Mouse (Mus musculus): Measurements from ENCODE around the gene Slc30a10. TPM values are rescaled to one million over a fixed set of nuclear protein-coding genes. Genes with fewer than 3 reads are reported as not detected.

The Slc30a10 gene
- polyA plus RNA-seq, 1 experiment, result not detected

DNA sequence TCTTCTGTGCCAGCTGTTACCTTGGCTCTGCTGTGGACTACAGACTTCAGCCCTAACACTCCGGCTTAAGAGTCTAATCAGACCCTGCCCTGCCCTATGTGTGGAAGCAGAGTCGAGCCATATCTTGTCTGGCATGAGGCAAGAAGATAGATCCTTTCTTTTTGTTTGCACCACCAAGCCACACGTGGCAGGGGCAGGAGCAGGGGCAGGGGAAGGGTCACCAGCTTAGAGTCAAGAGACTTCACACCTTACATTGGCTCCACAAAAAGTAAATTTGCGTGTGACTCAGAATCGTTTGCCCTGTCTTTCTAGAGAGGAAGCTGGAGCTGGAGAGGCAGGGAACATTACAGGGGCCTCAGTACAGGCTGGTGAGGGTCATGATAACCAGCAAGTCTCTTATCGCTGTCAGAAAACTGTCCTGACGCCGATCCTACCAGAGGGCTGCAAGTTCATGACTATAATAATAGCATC lies 14.9 kb downstream of the Slc30a10 start:
- Histone ChIP-seq H3K36me3 (ENCODE audit: control insufficient read depth, insufficient read depth) (no peaks in the 10 kb centered on the region), H3ac (ENCODE audit: control insufficient read depth, insufficient read length) (no peak overlapping the region), H3K27me3 (ENCODE audit: control insufficient read depth, insufficient read depth, insufficient read length) (peaks cover 47% of the 10 kb centered on the region), H3K79me2 (ENCODE audit: control insufficient read depth, insufficient read depth) (no peaks in the 10 kb centered on the region), H3K4me2 (ENCODE audit: low read depth) (no peak overlapping the region), H3K4me3 (no peak overlapping the region)
- TF ChIP-seq MAX (IDR thresholded peaks at IDR 0.05; ENCODE audit: low read depth) (no peak), SRF (IDR thresholded peaks at IDR 0.05; ENCODE audit: control insufficient read depth, insufficient read length, low read depth) (no peak), USF1 (IDR thresholded peaks at IDR 0.05; ENCODE audit: low read depth) (no peak), CEBPB (IDR thresholded peaks at IDR 0.05; ENCODE audit: insufficient read depth, poor library complexity, severe bottlenecking) (no peak), POLR2A (IDR thresholded peaks at IDR 0.05; ENCODE audit: insufficient read length, low read depth) (no peak), E2F4 (IDR thresholded peaks at IDR 0.05; ENCODE audit: insufficient read depth) (no peak), REST (IDR thresholded peaks at IDR 0.05; ENCODE audit: insufficient read depth, insufficient read length) (no peak), MYOD1 (IDR thresholded peaks at IDR 0.05; ENCODE audit: control insufficient read depth in 1 of 3, insufficient read length in 2 of 3, low read depth in 2 of 3) (no peak), POLR2AphosphoS2 (IDR thresholded peaks at IDR 0.05; ENCODE audit: insufficient read length, low read depth) (no peak), TCF3 (IDR thresholded peaks at IDR 0.05; ENCODE audit: insufficient read length, low read depth) (no peak), TCF12 (IDR thresholded peaks at IDR 0.05; ENCODE audit: insufficient read depth, poor library complexity, severe bottlenecking) (no peak), MYOG (IDR thresholded peaks at IDR 0.05; ENCODE audit: control insufficient read depth in 1 of 3, insufficient read depth in 1 of 3, insufficient read length in 2 of 3, low read depth in 2 of 3) (no peak)

GRCm38 (mm10) chr1:185472025-185472720 lies 17.5 kb downstream of the Slc30a10 start:
- peaks cover 30% of the 10 kb centered on the region for H3K27me3 ChIP-seq (ENCODE audit: control insufficient read depth, insufficient read depth, insufficient read length)
- H3K79me2 ChIP-seq (ENCODE audit: control insufficient read depth, insufficient read depth), result no peaks in the 10 kb centered on the region
- H3K4me2 ChIP-seq (ENCODE audit: low read depth), result no peak overlapping the region
- no peak for TF ChIP-seq REST (IDR thresholded peaks at IDR 0.05; ENCODE audit: insufficient read depth, insufficient read length)
- TF ChIP-seq MYOG (IDR thresholded peaks at IDR 0.05; ENCODE audit: control insufficient read depth in 1 of 3, insufficient read depth in 1 of 3, insufficient read length in 2 of 3, low read depth in 2 of 3), result no peak
- no peak for TF ChIP-seq TCF3 (IDR thresholded peaks at IDR 0.05; ENCODE audit: insufficient read length, low read depth)
- no peak for TF ChIP-seq POLR2A (IDR thresholded peaks at IDR 0.05; ENCODE audit: insufficient read length, low read depth)
- TF ChIP-seq CEBPB (IDR thresholded peaks at IDR 0.05; ENCODE audit: insufficient read depth, poor library complexity, severe bottlenecking), result no peak
- no peak for TF ChIP-seq POLR2AphosphoS2 (IDR thresholded peaks at IDR 0.05; ENCODE audit: insufficient read length, low read depth)
- TF ChIP-seq MYOD1 (IDR thresholded peaks at IDR 0.05; ENCODE audit: control insufficient read depth in 1 of 3, insufficient read length in 2 of 3, low read depth in 2 of 3), result no peak
- no peak for TF ChIP-seq SRF (IDR thresholded peaks at IDR 0.05; ENCODE audit: control insufficient read depth, insufficient read length, low read depth)
- TF ChIP-seq TCF12 (IDR thresholded peaks at IDR 0.05; ENCODE audit: insufficient read depth, poor library complexity, severe bottlenecking), result no peak
- TF ChIP-seq MAX (IDR thresholded peaks at IDR 0.05; ENCODE audit: low read depth), result no peak
- no peak for TF ChIP-seq USF1 (IDR thresholded peaks at IDR 0.05; ENCODE audit: low read depth)
- TF ChIP-seq E2F4 (IDR thresholded peaks at IDR 0.05; ENCODE audit: insufficient read depth), result no peak
- H3K36me3 ChIP-seq (ENCODE audit: control insufficient read depth, insufficient read depth), result no peaks in the 10 kb centered on the region
- no peak overlapping the region for H3K4me3 ChIP-seq
- H3ac ChIP-seq (ENCODE audit: control insufficient read depth, insufficient read length), result no peak overlapping the region

GRCm38 (mm10) chr1:185472730-185473129 lies 18.1 kb downstream of the Slc30a10 start:
- Histone ChIP-seq H3K4me3 (no peak overlapping the region), H3K79me2 (ENCODE audit: control insufficient read depth, insufficient read depth) (no peaks in the 10 kb centered on the region), H3ac (ENCODE audit: control insufficient read depth, insufficient read length) (no peak overlapping the region), H3K4me2 (ENCODE audit: low read depth) (no peak overlapping the region), H3K27me3 (ENCODE audit: control insufficient read depth, insufficient read depth, insufficient read length) (peaks cover 27% of the 10 kb centered on the region), H3K36me3 (ENCODE audit: control insufficient read depth, insufficient read depth) (no peaks in the 10 kb centered on the region)
- TF ChIP-seq TCF12 (IDR thresholded peaks at IDR 0.05; ENCODE audit: insufficient read depth, poor library complexity, severe bottlenecking), result no peak

DNA sequence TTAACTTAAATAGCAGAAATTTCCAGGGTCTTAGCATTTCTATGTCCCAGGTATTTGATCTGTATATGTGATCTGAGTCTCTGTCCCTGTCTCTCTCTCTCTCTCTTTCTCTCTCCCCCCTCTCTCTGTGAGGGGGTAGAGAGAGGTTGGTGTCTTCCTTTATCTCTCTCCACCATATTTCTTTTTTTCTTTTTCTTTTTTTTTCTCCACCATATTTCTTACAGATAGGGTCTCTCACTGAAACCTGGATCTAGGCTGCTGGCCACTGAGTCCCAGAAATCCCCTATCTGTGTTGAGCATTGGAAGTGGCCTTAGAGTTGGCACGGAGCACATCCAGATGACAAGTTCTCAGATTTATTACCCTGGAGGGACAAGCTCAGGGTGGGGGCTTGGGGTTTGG lies 18.8 kb downstream of the Slc30a10 start:
- no peaks in the 10 kb centered on the region for H3K36me3 ChIP-seq (ENCODE audit: control insufficient read depth, insufficient read depth)
- H3K79me2 ChIP-seq (ENCODE audit: control insufficient read depth, insufficient read depth), result no peaks in the 10 kb centered on the region
- H3K27me3 ChIP-seq (ENCODE audit: control insufficient read depth, insufficient read depth, insufficient read length), result peaks cover 25% of the 10 kb centered on the region
- no peak overlapping the region for H3K4me3 ChIP-seq
- no peak overlapping the region for H3K4me2 ChIP-seq (ENCODE audit: low read depth)
- no peak overlapping the region for H3ac ChIP-seq (ENCODE audit: control insufficient read depth, insufficient read length)
- TF ChIP-seq CEBPB (IDR thresholded peaks at IDR 0.05; ENCODE audit: insufficient read depth, poor library complexity, severe bottlenecking), result no peak
- TF ChIP-seq POLR2AphosphoS2 (IDR thresholded peaks at IDR 0.05; ENCODE audit: insufficient read length, low read depth), result no peak
- no peak for TF ChIP-seq TCF3 (IDR thresholded peaks at IDR 0.05; ENCODE audit: insufficient read length, low read depth)
- no peak for TF ChIP-seq REST (IDR thresholded peaks at IDR 0.05; ENCODE audit: insufficient read depth, insufficient read length)
- no peak for TF ChIP-seq SRF (IDR thresholded peaks at IDR 0.05; ENCODE audit: control insufficient read depth, insufficient read length, low read depth)
- no peak for TF ChIP-seq TCF12 (IDR thresholded peaks at IDR 0.05; ENCODE audit: insufficient read depth, poor library complexity, severe bottlenecking)
- TF ChIP-seq MAX (IDR thresholded peaks at IDR 0.05; ENCODE audit: low read depth), result no peak
- TF ChIP-seq MYOD1 (IDR thresholded peaks at IDR 0.05; ENCODE audit: control insufficient read depth in 1 of 3, insufficient read length in 2 of 3, low read depth in 2 of 3), result no peak
- TF ChIP-seq MYOG (IDR thresholded peaks at IDR 0.05; ENCODE audit: control insufficient read depth in 1 of 3, insufficient read depth in 1 of 3, insufficient read length in 2 of 3, low read depth in 2 of 3), result no peak
- TF ChIP-seq POLR2A (IDR thresholded peaks at IDR 0.05; ENCODE audit: insufficient read length, low read depth), result no peak
- no peak for TF ChIP-seq E2F4 (IDR thresholded peaks at IDR 0.05; ENCODE audit: insufficient read depth)
- TF ChIP-seq USF1 (IDR thresholded peaks at IDR 0.05; ENCODE audit: low read depth), result no peak
